Mouse (Mus musculus) olfactory bulb, adult 2 months (tissue): ENCODE results near the gene Krt12.

Experiments used
- CTCF ChIP-seq: fragments of 200-500 bp; IDR thresholded peaks from 2 replicates; pipeline ENCODE4 v1.5.1; 2012; ENCODE audit warnings: low read depth, mild to moderate bottlenecking, low read length, moderate library complexity; ENCODE audit not compliant: insufficient read depth
- POLR2A ChIP-seq: fragments of 200-500 bp; IDR thresholded peaks from 2 replicates; pipeline ENCODE4 v1.6.1; 2012; ENCODE audit warnings: mild to moderate bottlenecking, low read depth, low read length, moderate library complexity; ENCODE audit not compliant: insufficient read depth

- TF ChIP-seq CTCF (no peak), POLR2A (no peak)
Measured at GRCm38 (mm10) chr11:99454044-99454443, 32.0 kb upstream of the Krt12 start.
